Mouse (Mus musculus): Measurements from ENCODE around the gene Eloa.

DNA sequence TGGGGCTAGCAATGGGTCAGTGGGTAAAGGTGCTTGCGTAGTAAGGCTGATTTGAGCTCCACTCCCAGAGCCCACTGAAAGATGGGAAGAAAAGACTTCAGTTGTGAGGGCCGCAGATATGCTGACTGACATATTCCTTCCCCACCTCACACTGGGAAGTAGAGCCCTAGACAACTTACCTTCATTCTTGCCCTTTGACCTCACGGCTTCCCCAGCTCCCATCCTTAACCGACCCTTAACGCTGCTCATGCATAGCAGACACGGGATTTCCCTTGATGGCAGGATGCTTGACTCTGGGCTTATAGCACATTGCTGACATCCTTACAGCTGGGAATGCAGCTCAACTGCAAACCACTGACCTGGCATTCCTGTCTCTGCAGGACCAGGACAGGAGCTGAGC, 25.3 kb upstream of the Eloa start:
- TF ChIP-seq EP300 (IDR thresholded peaks at IDR 0.05; ENCODE audit: insufficient read depth, low read depth, low read length) (no peak), POLR2A (IDR thresholded peaks at IDR 0.05; ENCODE audit: insufficient read depth, low read depth, low read length) (no peak), CTCF (IDR thresholded peaks at IDR 0.05) (no peak)

Data from heart, adult 2 months (tissue).